Mouse (Mus musculus) olfactory bulb, adult 2 months (tissue): ENCODE data around the gene Sox6.

ENCODE experiments used
- CTCF ChIP-seq: fragments of 200-500 bp; IDR thresholded peaks from 2 replicates; pipeline ENCODE4 v1.5.1; 2012; ENCODE audit warnings: low read depth, mild to moderate bottlenecking, low read length, moderate library complexity; ENCODE audit not compliant: insufficient read depth
- POLR2A ChIP-seq: fragments of 200-500 bp; IDR thresholded peaks from 2 replicates; pipeline ENCODE4 v1.6.1; 2012; ENCODE audit warnings: mild to moderate bottlenecking, low read depth, low read length, moderate library complexity; ENCODE audit not compliant: insufficient read depth

DNA sequence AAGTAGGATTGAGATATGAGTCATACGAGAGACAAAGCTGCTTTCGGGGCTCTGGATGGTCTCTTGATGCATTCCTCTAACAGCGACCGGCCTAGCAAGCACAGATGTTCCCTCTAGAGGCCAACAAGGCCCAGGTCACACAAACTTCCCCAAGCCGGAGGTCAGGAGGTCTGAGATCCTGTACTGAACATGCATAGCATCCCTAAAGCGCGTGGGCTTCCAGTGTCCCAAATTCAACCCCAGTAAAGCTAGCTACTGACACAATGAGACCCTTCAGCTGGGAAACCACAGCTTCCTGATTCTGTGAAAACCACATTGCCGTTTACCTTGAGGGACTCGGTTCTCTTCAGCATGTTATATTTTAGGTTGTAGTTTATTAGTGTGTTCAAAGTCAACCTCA lies 499.6 kb downstream of the Sox6 start:
- TF ChIP-seq CTCF (no peak), POLR2A (no peak)
